Mouse (Mus musculus): ENCODE data around the gene Mboat1.

DNA sequence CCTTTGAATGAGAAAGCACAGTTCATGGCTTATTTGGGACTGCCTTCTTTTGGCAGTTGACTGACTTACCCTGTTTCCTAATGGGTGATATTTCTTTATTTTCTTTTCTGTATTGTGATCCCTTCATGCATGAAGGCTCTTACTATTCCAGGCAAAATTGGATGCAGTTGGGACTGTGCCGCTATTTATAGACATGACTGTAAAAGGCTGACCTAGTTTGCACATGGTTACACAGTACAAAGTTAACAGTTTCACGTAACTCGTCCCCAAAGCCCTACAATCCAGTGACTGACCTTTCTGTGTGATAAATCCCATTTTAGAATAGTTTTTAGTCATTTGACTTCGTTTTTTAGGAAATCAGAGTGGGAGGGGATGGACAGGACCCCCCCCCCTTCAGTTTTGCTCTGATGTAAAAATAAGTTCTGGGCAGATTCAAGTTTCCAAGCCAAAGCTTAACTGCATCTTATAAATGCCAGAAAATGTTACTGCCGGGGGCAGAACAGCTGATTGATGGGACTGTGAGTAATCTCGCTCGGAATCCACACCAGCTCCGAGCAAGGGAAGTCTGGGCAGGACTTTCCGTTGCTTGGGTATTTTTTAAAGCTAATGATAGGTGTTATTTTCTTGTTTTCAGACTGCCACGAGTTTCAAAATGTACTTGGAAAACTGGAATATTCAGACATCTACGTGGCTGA, 98.9 kb downstream of the Mboat1 start:
- no peak for TF ChIP-seq CTCF (IDR thresholded peaks at IDR 0.05; ENCODE audit: low read depth)
- TF ChIP-seq EP300 (IDR thresholded peaks at IDR 0.05; ENCODE audit: low read depth): no peak
